Mouse (Mus musculus): Measurements from ENCODE around the gene Lmln. TPM values are rescaled to one million over a fixed set of nuclear protein-coding genes. Genes with fewer than 3 reads are reported as not detected.

The Lmln gene
- total and polyA plus RNA-seq, 3 experiments = 2.0 to 3.8 TPM; not detected in 1

GRCm38 (mm10) chr16:33167537-33167936, 105.2 kb downstream of the Lmln start:
- TF ChIP-seq RAD21 (IDR thresholded peaks at IDR 0.05; ENCODE audit: low read depth, low read length) (peak; percentile 49), MYC (IDR thresholded peaks at IDR 0.05; ENCODE audit: low read depth, low read length) (no peak), CTCF (IDR thresholded peaks at IDR 0.05 in 2 of 3, conservative IDR thresholded peaks at IDR 0.05 in 1 of 3; ENCODE audit: control insufficient read depth in 1 of 3, insufficient read depth in 1 of 3, low read depth in 2 of 3, low read length in 3 of 3, poor library complexity in 1 of 3, severe bottlenecking in 1 of 3) (peak; percentile 44 to 85 (median 69); a peak in 5 of 6 replicates), ZC3H11A (IDR thresholded peaks at IDR 0.05; ENCODE audit: low read depth, low read length) (no peak), ZNF384 (IDR thresholded peaks at IDR 0.05; ENCODE audit: low read depth, low read length) (0 out of 2 replicates have a peak, but pooled peaks have one; percentile 20), MEF2A (IDR thresholded peaks at IDR 0.05; ENCODE audit: extremely low read depth, insufficient replicate concordance, low read depth, low read length, poor library complexity, severe bottlenecking) (no peak), SMC3 (IDR thresholded peaks at IDR 0.05; ENCODE audit: low read depth, low read length) (peak; percentile 67)
- no peaks in the 10 kb centered on the region for H3K27me3 ChIP-seq (ENCODE audit: control insufficient read depth in 1 of 2, insufficient read depth in 2 of 2, low read length in 2 of 2)
- H3K36me3 ChIP-seq (ENCODE audit: control insufficient read depth in 1 of 2, insufficient read depth in 2 of 2, low read length in 2 of 2) = peaks cover 0 to 2% of the 10 kb centered on the region in 2 experiments; a peak in 1 of 4 replicates
- H3K9me3 ChIP-seq (replicated peaks; ENCODE audit: insufficient read depth, low read length) = no peaks in the 10 kb centered on the region
- no peak overlapping the region for H3K9ac ChIP-seq (ENCODE audit: control insufficient read depth, low read depth, low read length, poor library complexity, severe bottlenecking)
- no peak overlapping the region for H3K27ac ChIP-seq (ENCODE audit: control insufficient read depth, low read depth, low read length)
- peak; percentile 27 for DNase-seq (ENCODE audit: low read depth, low spot score)
- H3K4me1 ChIP-seq (ENCODE audit: control insufficient read depth in 1 of 2, insufficient read depth in 2 of 2, low read length in 2 of 2) = peaks cover 0 to 9% of the 10 kb centered on the region in 2 experiments
- H3K79me2 ChIP-seq (ENCODE audit: control insufficient read depth, insufficient read depth, low read length, poor library complexity) = no peaks in the 10 kb centered on the region
- no peak overlapping the region for H3K4me3 ChIP-seq (ENCODE audit: control insufficient read depth in 1 of 2, insufficient read depth in 1 of 2, low read depth in 2 of 2, low read length in 2 of 2)

- H3K4me3 ChIP-seq (ENCODE audit: control insufficient read depth in 1 of 2, insufficient read depth in 1 of 2, low read depth in 2 of 2, low read length in 2 of 2) = no peak overlapping the region
- no peak overlapping the region for H3K27ac ChIP-seq (ENCODE audit: control insufficient read depth, low read depth, low read length)
- H3K9me3 ChIP-seq (replicated peaks; ENCODE audit: insufficient read depth, low read length) = no peaks in the 10 kb centered on the region
- peaks cover 0 to 4% of the 10 kb centered on the region in 2 experiments for H3K4me1 ChIP-seq (ENCODE audit: control insufficient read depth in 1 of 2, insufficient read depth in 2 of 2, low read length in 2 of 2)
- H3K79me2 ChIP-seq (ENCODE audit: control insufficient read depth, insufficient read depth, low read length, poor library complexity) = no peaks in the 10 kb centered on the region
- DNase-seq (ENCODE audit: low read depth, low spot score) = no peak
- TF ChIP-seq KAT2A (conservative IDR thresholded peaks at IDR 0.05; ENCODE audit: low read depth, low read length) (no peak), UBTF (IDR thresholded peaks at IDR 0.05; ENCODE audit: borderline replicate concordance, insufficient read depth, low read depth, low read length) (no peak), TBP (IDR thresholded peaks at IDR 0.05; ENCODE audit: low read depth, low read length) (no peak), USF2 (IDR thresholded peaks at IDR 0.05; ENCODE audit: borderline replicate concordance in 1 of 2, insufficient read depth in 1 of 2, low read depth in 1 of 2, low read length in 2 of 2) (no peak), MEF2A (IDR thresholded peaks at IDR 0.05; ENCODE audit: extremely low read depth, insufficient replicate concordance, low read depth, low read length, poor library complexity, severe bottlenecking) (no peak), CHD2 (IDR thresholded peaks at IDR 0.05; ENCODE audit: low read length) (no peak), MAFK (IDR thresholded peaks at IDR 0.05; ENCODE audit: borderline replicate concordance, low read depth, low read length) (no peak), SIN3A (IDR thresholded peaks at IDR 0.05; ENCODE audit: low read length) (no peak), NELFE (IDR thresholded peaks at IDR 0.05; ENCODE audit: low read depth, low read length) (no peak), MXI1 (IDR thresholded peaks at IDR 0.05; ENCODE audit: low read depth, low read length) (no peak), SMC3 (IDR thresholded peaks at IDR 0.05; ENCODE audit: low read depth, low read length) (no peak), GATA1 (IDR thresholded peaks at IDR 0.05; ENCODE audit: low read depth, low read length) (no peak), POLR2AphosphoS2 (IDR thresholded peaks at IDR 0.05; ENCODE audit: low read length) (no peak), GABPA (IDR thresholded peaks at IDR 0.05; ENCODE audit: low read depth, low read length) (no peak), POLR2AphosphoS5 (IDR thresholded peaks at IDR 0.05; ENCODE audit: borderline replicate concordance, low read depth, low read length) (no peak), MYB (IDR thresholded peaks at IDR 0.05; ENCODE audit: low read depth, low read length) (no peak), TAL1 (IDR thresholded peaks at IDR 0.05; ENCODE audit: low read length) (no peak)
- no peaks in the 10 kb centered on the region for H3K27me3 ChIP-seq (ENCODE audit: control insufficient read depth in 1 of 2, insufficient read depth in 2 of 2, low read length in 2 of 2)
- no peak overlapping the region for H3K9ac ChIP-seq (ENCODE audit: control insufficient read depth, low read depth, low read length, poor library complexity, severe bottlenecking)
- no peaks in the 10 kb centered on the region for H3K36me3 ChIP-seq (ENCODE audit: control insufficient read depth in 1 of 2, insufficient read depth in 2 of 2, low read length in 2 of 2)
These were observed 107.2 kb downstream of the Lmln start for GRCm38 (mm10) chr16:33169471-33170034.
